Mouse (Mus musculus) intestine, embryonic 14.5 days (tissue): Measurements from ENCODE around the gene Ak6. TPM values are rescaled to one million over a fixed set of nuclear protein-coding genes. Genes with fewer than 3 reads are reported as not detected.

Source experiments
- ATAC-seq: fragments of 200-750 bp; cut with Nextera tagmentation; replicated peaks from 2 replicates; pipeline ENCODE4 v1.8.0; 2017; ENCODE audit warnings: low read depth, moderate number of reproducible peaks, moderate TSS enrichment, moderate library complexity; ENCODE audit not compliant: low FRiP score, low TSS enrichment
- DNase-seq: peaks from one replicate; pipeline ENCODE4 v3.0.0-alpha.2; 2018; ENCODE audit warnings: low spot score
- H3K27ac ChIP-seq: fragments of 300-500 bp; sonication (generic); 2 replicates; pipeline ENCODE4 v1.5.1; 2014; ENCODE audit warnings: low read depth, mild to moderate bottlenecking, control low read depth
- H3K27me3 ChIP-seq: fragments of 300-500 bp; sonication (generic); replicated peaks from 2 replicates; pipeline ENCODE4 v1.6.1; 2014; ENCODE audit warnings: low read length, control low read depth; ENCODE audit not compliant: control insufficient read depth, insufficient read depth
- H3K36me3 ChIP-seq: fragments of 300-500 bp; sonication (generic); 2 replicates; pipeline ENCODE4 v1.6.1; 2014; ENCODE audit warnings: low read length, control low read depth; ENCODE audit not compliant: control insufficient read depth, insufficient read depth
- H3K4me1 ChIP-seq: fragments of 300-500 bp; sonication (generic); replicated peaks from 2 replicates; pipeline ENCODE4 v1.6.1; 2014; ENCODE audit warnings: low read length, control low read depth, mixed read lengths; ENCODE audit not compliant: control insufficient read depth, insufficient read depth
- H3K4me2 ChIP-seq: fragments of 300-500 bp; sonication (generic); 2 replicates; pipeline ENCODE4 v1.6.1; 2014; ENCODE audit warnings: low read length
- H3K4me3 ChIP-seq: fragments of 300-500 bp; sonication (generic); 2 replicates; pipeline ENCODE4 v1.5.1; 2014; ENCODE audit warnings: low read depth, low read length, control low read depth, mixed read lengths
- H3K9ac ChIP-seq: fragments of 300-500 bp; sonication (generic); 2 replicates; pipeline ENCODE4 v1.6.1; 2014; ENCODE audit warnings: mild to moderate bottlenecking, low read length
- H3K9me3 ChIP-seq: fragments of 300-500 bp; sonication (generic); 2 replicates; pipeline ENCODE4 v1.6.1; 2016; ENCODE audit warnings: low read length, control low read depth; ENCODE audit not compliant: control insufficient read depth
- WGBS: fragments of 180-500 bp; shearing (Covaris S2); extraction: QIAGEN DNeasy Blood & Tissue Kit; methylation state at CpG from one replicate; pipeline ENCODE4 v1.1.7; 2014; 5-methylcytosine and 5-hydroxymethylcytosine counted together
- polyA plus RNA-seq: library from polyadenylated mRNA; unstranded; fragments of >200 nt; fragmentation: Nextera tagmentation; extraction: Ambion mirVana; gene quantifications from 2 replicates; pipeline ENCODE4 v1.2.1, GENCODE M21; 2014

Gene Ak6
- polyA plus RNA-seq, 1 experiment from 2014 or later = 287 TPM

- no peak overlapping the region for H3K9ac ChIP-seq
- no peak overlapping the region for H3K4me3 ChIP-seq
- DNase-seq (no peak), ATAC-seq (no peak)
- no peak overlapping the region for H3K4me2 ChIP-seq
- WGBS = 93% methylated on average over 10 of the region's 10 CpGs
- no peaks in the 10 kb centered on the region; the same call in 1 of the 2 replicates for H3K27me3 ChIP-seq
- H3K27ac ChIP-seq = no peak overlapping the region
- H3K4me1 ChIP-seq = peaks cover 3% of the 10 kb centered on the region; the same call in 1 of the 2 replicates
- peaks cover 6% of the 10 kb centered on the region for H3K36me3 ChIP-seq
- H3K9me3 ChIP-seq = no peaks in the 10 kb centered on the region
Observed at GRCm38 (mm10) chr13:100612251-100612650, 38.5 kb upstream of the Ak6 start.

- WGBS = 59% methylated on average over 2 of the region's 2 CpGs
- Histone ChIP-seq H3K4me1 (peaks cover 3% of the 10 kb centered on the region; the same call in 1 of the 2 replicates), H3K9ac (no peak overlapping the region), H3K9me3 (no peaks in the 10 kb centered on the region), H3K27ac (no peak overlapping the region), H3K4me2 (no peak overlapping the region), H3K36me3 (peaks cover 12% of the 10 kb centered on the region), H3K27me3 (no peaks in the 10 kb centered on the region; the same call in 1 of the 2 replicates), H3K4me3 (no peak overlapping the region)
- DNase-seq = no peak
- no peak for ATAC-seq
Observed at GRCm38 (mm10) chr13:100612903-100613302, 37.9 kb upstream of the Ak6 start.

- no peaks in the 10 kb centered on the region for H3K9me3 ChIP-seq
- H3K4me2 ChIP-seq = peak within 1 kb of the TSS; percentile 76
- peaks cover 35% of the 10 kb centered on the region for H3K36me3 ChIP-seq
- ATAC-seq = peak; percentile 90
- peak within 1 kb of the TSS; percentile 60 for H3K9ac ChIP-seq
- H3K4me3 ChIP-seq = peak within 1 kb of the TSS; percentile 53
- DNase-seq = peak; percentile 78
- no peaks in the 10 kb centered on the region; the same call in 1 of the 2 replicates for H3K27me3 ChIP-seq
- H3K27ac ChIP-seq = peak within 1 kb of the TSS; percentile 57; the same call in 1 of the 2 replicates
- 2% methylated on average over 76 of the region's 77 CpGs for WGBS
- H3K4me1 ChIP-seq = peaks cover 3% of the 10 kb centered on the region; the same call in 1 of the 2 replicates
Observed at GRCm38 (mm10) chr13:100616181-100617087, 34.3 kb upstream of the Ak6 start, which contains the start of gene Marveld2. TSS of gene Marveld2 (minus strand) at chr13:100616971.

- DNase-seq = no peak
- H3K9me3 ChIP-seq = no peaks in the 10 kb centered on the region
- 83% methylated on average over 13 of the region's 13 CpGs for WGBS
- no peak overlapping the region for H3K4me3 ChIP-seq
- peaks cover 47% of the 10 kb centered on the region for H3K36me3 ChIP-seq
- ATAC-seq = no peak
- H3K4me2 ChIP-seq = no peak overlapping the region
- no peaks in the 10 kb centered on the region; the same call in 1 of the 2 replicates for H3K27me3 ChIP-seq
- peaks cover 3% of the 10 kb centered on the region; the same call in 1 of the 2 replicates for H3K4me1 ChIP-seq
- H3K9ac ChIP-seq = no peak overlapping the region
- H3K27ac ChIP-seq = no peak overlapping the region
Observed at GRCm38 (mm10) chr13:100617583-100617982, 33.2 kb upstream of the Ak6 start.

GRCm38 (mm10) chr13:100622241-100622640 is 28.5 kb upstream of the Ak6 start:
- Histone ChIP-seq H3K27me3 (no peaks in the 10 kb centered on the region; the same call in 1 of the 2 replicates), H3K4me1 (no peaks in the 10 kb centered on the region), H3K27ac (no peak overlapping the region), H3K4me3 (no peak overlapping the region), H3K9ac (no peak overlapping the region), H3K4me2 (no peak overlapping the region), H3K36me3 (peaks cover 81% of the 10 kb centered on the region), H3K9me3 (no peaks in the 10 kb centered on the region)
- DNase-seq = no peak
- ATAC-seq = no peak
- WGBS = 78% methylated on average over 4 of the region's 4 CpGs

GRCm38 (mm10) chr13:100634106-100634691 is 16.6 kb upstream of the Ak6 start:
- Histone ChIP-seq H3K4me2 (no peak overlapping the region), H3K9me3 (no peaks in the 10 kb centered on the region), H3K36me3 (peaks cover 80% of the 10 kb centered on the region), H3K27ac (no peak overlapping the region), H3K27me3 (no peaks in the 10 kb centered on the region), H3K4me3 (no peak overlapping the region), H3K9ac (no peak overlapping the region), H3K4me1 (no peaks in the 10 kb centered on the region)
- 93% methylated on average over 3 of the region's 3 CpGs for WGBS
- DNase-seq (no peak), ATAC-seq (no peak)

GRCm38 (mm10) chr13:100642471-100643209 is 8.1 kb upstream of the Ak6 start:
- no peak overlapping the region for H3K9ac ChIP-seq
- H3K4me1 ChIP-seq = no peaks in the 10 kb centered on the region
- no peaks in the 10 kb centered on the region for H3K9me3 ChIP-seq
- no peak for ATAC-seq
- H3K27me3 ChIP-seq = no peaks in the 10 kb centered on the region
- H3K27ac ChIP-seq = no peak overlapping the region
- no peak for DNase-seq
- no peak overlapping the region for H3K4me2 ChIP-seq
- no peak overlapping the region for H3K4me3 ChIP-seq
- H3K36me3 ChIP-seq = peaks cover 79% of the 10 kb centered on the region
- WGBS = 89% methylated on average over 4 of the region's 4 CpGs

GRCm38 (mm10) chr13:100648223-100648622 is 2.6 kb upstream of the Ak6 start:
- H3K4me2 ChIP-seq = no peak overlapping the region
- H3K27me3 ChIP-seq = no peaks in the 10 kb centered on the region
- WGBS = 97% methylated on average over 8 of the region's 8 CpGs
- H3K9ac ChIP-seq = no peak overlapping the region
- peaks cover 7% of the 10 kb centered on the region for H3K4me1 ChIP-seq
- H3K9me3 ChIP-seq = no peaks in the 10 kb centered on the region
- no peak for ATAC-seq
- H3K4me3 ChIP-seq = no peak overlapping the region
- peaks cover 32% of the 10 kb centered on the region for H3K36me3 ChIP-seq
- no peak for DNase-seq
- no peak overlapping the region for H3K27ac ChIP-seq
